Mouse (Mus musculus): ENCODE results near the gene Thbs4.
"Not testable (repeated sequence)": the region's sequence is repeated elsewhere in the genome, so short reads cannot be mapped to it uniquely, and the experiment has no call there.

- not testable (repeated sequence) for TF ChIP-seq GATA1 (IDR thresholded peaks at IDR 0.05; ENCODE audit: borderline replicate concordance, low read length); FLI1 (IDR thresholded peaks at IDR 0.05; ENCODE audit: low read length)
Measured at GRCm38 (mm10) chr13:92810592-92810991, 16.0 kb upstream of the Thbs4 start.
